Mouse (Mus musculus) stomach, embryonic 15.5 days (tissue): ENCODE data around the gene Mogat2. TPM values are rescaled to one million over a fixed set of nuclear protein-coding genes. Genes with fewer than 3 reads are reported as not detected.

Source experiments
- ATAC-seq: fragments of 200-750 bp; cut with Nextera tagmentation; 2 replicates; pipeline ENCODE4 v1.8.0; 2017; ENCODE audit warnings: low read depth, moderate number of reproducible peaks, moderate TSS enrichment; ENCODE audit not compliant: insufficient read depth, low FRiP score
- H3K27ac ChIP-seq: fragments of 300-500 bp; sonication (generic); 2 replicates; pipeline ENCODE4 v1.5.1; 2015; ENCODE audit warnings: mild to moderate bottlenecking, inconsistent platforms
- H3K27me3 ChIP-seq: fragments of 300-500 bp; sonication (generic); replicated peaks from 2 replicates; pipeline ENCODE4 v1.6.1; 2015; ENCODE audit warnings: inconsistent platforms
- H3K36me3 ChIP-seq: fragments of 300-500 bp; sonication (generic); 2 replicates; pipeline ENCODE4 v1.6.1; 2015; ENCODE audit warnings: inconsistent platforms
- H3K4me1 ChIP-seq: fragments of 300-500 bp; sonication (generic); 2 replicates; pipeline ENCODE4 v1.6.1; 2015; ENCODE audit warnings: inconsistent platforms
- H3K4me2 ChIP-seq: fragments of 300-500 bp; sonication (generic); 2 replicates; pipeline ENCODE4 v1.6.1; 2015; ENCODE audit warnings: mild to moderate bottlenecking, inconsistent platforms
- H3K4me3 ChIP-seq: fragments of 300-500 bp; sonication (generic); replicated peaks from 2 replicates; pipeline ENCODE4 v1.5.1; 2015; ENCODE audit warnings: inconsistent platforms
- H3K9ac ChIP-seq: fragments of 300-500 bp; sonication (generic); 2 replicates; pipeline ENCODE4 v1.6.1; 2015; ENCODE audit warnings: inconsistent platforms
- H3K9me3 ChIP-seq: fragments of 300-500 bp; sonication (generic); 2 replicates; pipeline ENCODE4 v1.6.1; 2016; ENCODE audit warnings: inconsistent platforms
- WGBS: fragments of 180-500 bp; shearing (Covaris S2); methylation state at CpG from one replicate; pipeline ENCODE4 v1.1.7; 2015; 5-methylcytosine and 5-hydroxymethylcytosine counted together
- polyA plus RNA-seq: library from polyadenylated mRNA; unstranded; fragments of >200 nt; fragmentation: Nextera tagmentation; extraction: Ambion mirVana; gene quantifications from 2 replicates; pipeline ENCODE4 v1.2.1, GENCODE M21; 2015

The Mogat2 gene
- polyA plus RNA-seq, 1 experiment from 2014 or later, result 28.1 TPM

GRCm38 (mm10) chr7:99174006-99174405 is 64.4 kb downstream of the Mogat2 start:
- no peak for ATAC-seq
- Histone ChIP-seq H3K4me2 (no peak overlapping the region), H3K4me1 (0 out of 2 replicates have a peak, but pooled peaks cover 3% of the 10 kb centered on the region), H3K27ac (no peak overlapping the region), H3K36me3 (no peaks in the 10 kb centered on the region), H3K27me3 (no peaks in the 10 kb centered on the region), H3K9me3 (no peaks in the 10 kb centered on the region), H3K4me3 (no peak overlapping the region), H3K9ac (no peak overlapping the region)
- WGBS, result 82% methylated on average over 4 of the region's 4 CpGs

GRCm38 (mm10) chr7:99172898-99173297 is 65.5 kb downstream of the Mogat2 start:
- H3K4me2 ChIP-seq, result no peak overlapping the region
- whole genome bisulfite sequencing, result 72% methylated on average over 6 of the region's 6 CpGs
- H3K4me1 ChIP-seq, result 0 out of 2 replicates have a peak, but pooled peaks cover 3% of the 10 kb centered on the region
- no peak overlapping the region for H3K9ac ChIP-seq
- no peak for ATAC-seq
- H3K27ac ChIP-seq, result peak overlapping the region; percentile 21; the same call in 1 of the 2 replicates
- no peaks in the 10 kb centered on the region for H3K9me3 ChIP-seq
- H3K4me3 ChIP-seq, result no peak overlapping the region
- no peaks in the 10 kb centered on the region for H3K36me3 ChIP-seq
- no peaks in the 10 kb centered on the region for H3K27me3 ChIP-seq

- Histone ChIP-seq H3K4me1 (0 out of 2 replicates have a peak, but pooled peaks cover 3% of the 10 kb centered on the region), H3K36me3 (no peaks in the 10 kb centered on the region), H3K27me3 (no peaks in the 10 kb centered on the region), H3K9me3 (no peaks in the 10 kb centered on the region), H3K27ac (no peak overlapping the region), H3K4me2 (no peak overlapping the region), H3K4me3 (no peak overlapping the region), H3K9ac (no peak overlapping the region)
- no peak for ATAC-seq
- WGBS, result 65% methylated on average over 10 of the region's 10 CpGs
Measured at GRCm38 (mm10) chr7:99171730-99172463, 66.5 kb downstream of the Mogat2 start.

- no peak for ATAC-seq
- no peak overlapping the region for H3K4me2 ChIP-seq
- H3K27me3 ChIP-seq, result no peaks in the 10 kb centered on the region
- no peaks in the 10 kb centered on the region for H3K36me3 ChIP-seq
- no peak overlapping the region for H3K9ac ChIP-seq
- H3K27ac ChIP-seq, result no peak overlapping the region
- peaks cover 6% of the 10 kb centered on the region; the same call in 1 of the 2 replicates for H3K4me1 ChIP-seq
- H3K4me3 ChIP-seq, result no peak overlapping the region
- WGBS, result 86% methylated on average over 6 of the region's 6 CpGs
- no peaks in the 10 kb centered on the region for H3K9me3 ChIP-seq
Measured at GRCm38 (mm10) chr7:99170519-99170918, 67.9 kb downstream of the Mogat2 start.

GRCm38 (mm10) chr7:99169717-99170403 is 68.6 kb downstream of the Mogat2 start:
- no peak overlapping the region for H3K9ac ChIP-seq
- H3K9me3 ChIP-seq, result no peaks in the 10 kb centered on the region
- H3K36me3 ChIP-seq, result no peaks in the 10 kb centered on the region
- no peak for ATAC-seq
- 68% methylated on average over 9 of the region's 9 CpGs for whole genome bisulfite sequencing
- H3K4me3 ChIP-seq, result no peak overlapping the region
- no peaks in the 10 kb centered on the region for H3K27me3 ChIP-seq
- peaks cover 11% of the 10 kb centered on the region; the same call in 1 of the 2 replicates for H3K4me1 ChIP-seq
- H3K4me2 ChIP-seq, result no peak overlapping the region
- H3K27ac ChIP-seq, result no peak overlapping the region

Other genes with a start within 250 kb of the Mogat2 start
- 19.1 and 19.4 TPM in 2 replicates for gene Uvrag, start 97.5 kb downstream of the Mogat2 start, polyA plus RNA-seq
- 70.2 and 72.0 TPM in 2 replicates for gene Dgat2, start 55.9 kb downstream of the Mogat2 start, polyA plus RNA-seq
- gene Map6, start 28.8 kb upstream of the Mogat2 start, polyA plus RNA-seq, result 6.3 and 6.7 TPM in 2 replicates
- 1,174 and 1,300 TPM in 2 replicates for gene Serpinh1, start 114.6 kb upstream of the Mogat2 start, polyA plus RNA-seq
- 18.4 and 18.8 TPM in 2 replicates for gene Gdpd5, start 142.8 kb upstream of the Mogat2 start, polyA plus RNA-seq
- 0.58 and 0.78 TPM in 2 replicates for gene Klhl35, start 227.4 kb upstream of the Mogat2 start, polyA plus RNA-seq
- gene Rps3, start 245.1 kb upstream of the Mogat2 start, polyA plus RNA-seq, result 765 and 776 TPM in 2 replicates